Mouse (Mus musculus) adrenal gland, postnatal 10 days (tissue): ENCODE data around the gene Marcks. TPM values are rescaled to one million over a fixed set of nuclear protein-coding genes. Genes with fewer than 3 reads are reported as not detected.

Experiments
- total RNA-seq, 2 experiments: library from RNA; stranded (reverse); gene quantifications; 2 replicates each; pipeline ENCODE4 v1.2.3; 2021

The Marcks gene
- total RNA-seq, 2 experiments from 2014 or later: 107 to 149 TPM

Other genes starting within 250 kb of the Marcks start
- gene Hdac2, start 164.4 kb downstream of the Marcks start, total RNA-seq: 10 to 100 TPM; 86.9 to 96.2 TPM